Mouse (Mus musculus): ENCODE data around the gene Fam25c.
A peak's percentile ranks its signal among the peaks of the same experiment; 100 is the strongest.
"Not testable (repeated sequence)": the region's sequence is repeated elsewhere in the genome, so short reads cannot be mapped to it uniquely, and the experiment has no call there.

Fam25c gene

DNA sequence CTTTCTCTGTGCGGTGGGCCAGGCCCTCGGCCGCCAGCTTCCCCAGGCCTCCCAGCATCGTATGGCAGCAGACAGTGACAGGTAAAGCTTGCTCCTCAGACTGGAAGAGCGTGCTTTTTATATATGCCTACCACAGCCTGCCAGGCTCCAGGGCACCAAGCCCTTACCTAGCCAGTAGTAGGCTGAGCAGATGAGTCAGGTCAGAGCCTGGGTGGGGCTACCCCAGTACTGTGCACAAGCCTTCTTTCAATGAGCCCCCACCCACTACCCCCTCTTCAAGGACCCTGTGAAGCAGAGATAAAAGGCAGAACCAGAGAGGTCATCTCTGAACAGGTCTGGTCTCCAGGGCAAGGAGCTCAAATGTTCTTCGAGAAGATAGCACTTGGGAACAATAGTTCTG, at the start of gene Fam25c:
Gene Fam25c (minus strand): TSS at position 133 of the 400 bp plus-strand sequence.
- no peak for DNase-seq (ENCODE audit: low read depth, low spot score)

DNA sequence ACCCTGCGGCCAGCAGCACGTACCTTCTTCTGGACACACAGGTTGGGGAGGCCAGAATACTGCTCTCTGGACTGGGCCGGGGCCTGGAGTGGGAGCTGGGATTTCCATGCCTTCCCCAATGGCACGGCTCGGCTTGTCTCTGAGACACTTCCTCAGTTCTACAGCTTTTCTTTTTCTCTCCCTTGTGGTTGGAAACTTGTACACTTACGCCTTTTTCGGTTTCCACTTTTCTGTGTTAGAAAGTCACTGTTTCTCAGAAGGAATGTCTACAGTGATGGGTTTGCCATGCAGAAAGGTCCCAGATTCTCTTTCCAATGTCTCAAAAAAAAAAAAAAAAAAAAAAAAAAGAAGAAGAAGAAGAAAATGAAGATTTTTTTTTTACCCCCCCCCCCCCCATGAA, 48.2 kb upstream of the Fam25c start:
- no peak for DNase-seq (ENCODE audit: low read depth, low spot score)

DNA sequence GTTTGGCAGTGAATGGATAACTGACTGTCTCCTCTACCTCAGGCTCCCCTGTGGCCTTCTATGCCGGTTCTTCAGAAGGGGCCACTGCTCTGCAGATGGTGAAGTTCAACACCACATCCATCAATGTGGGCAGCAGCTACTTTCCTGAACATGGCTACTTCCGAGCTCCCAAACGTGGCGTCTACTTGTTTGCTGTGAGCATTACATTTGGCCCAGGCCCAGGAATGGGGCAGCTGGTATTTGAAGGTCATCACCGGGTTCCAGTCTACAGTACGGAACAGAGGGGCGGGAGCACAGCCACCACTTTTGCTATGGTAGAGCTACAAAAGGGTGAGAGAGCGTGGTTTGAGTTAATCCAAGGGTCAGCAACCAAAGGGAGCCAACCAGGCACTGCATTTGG, 47.6 kb upstream of the Fam25c start:
- no peak for DNase-seq (ENCODE audit: low read depth, low spot score)

DNA sequence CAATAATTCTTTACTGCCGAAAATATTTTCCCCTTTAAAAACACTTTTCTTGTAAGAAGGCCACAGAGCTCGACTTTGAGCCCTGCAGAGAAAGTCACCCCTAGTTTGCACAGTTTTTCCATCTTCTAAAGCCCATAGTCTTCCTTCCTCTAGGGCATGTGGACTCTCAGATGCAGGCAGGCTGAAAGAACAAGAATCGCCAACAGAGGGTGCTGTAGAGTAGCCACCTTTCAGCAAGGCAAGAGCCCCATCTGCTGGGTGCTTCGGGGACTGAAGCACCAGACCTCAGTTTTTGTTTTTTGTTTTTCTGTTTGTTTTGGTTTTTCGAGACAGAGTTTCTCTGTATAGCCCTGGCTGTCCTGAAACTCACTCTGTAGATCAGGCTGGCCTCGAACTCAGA, 45.9 kb upstream of the Fam25c start:
- DNase-seq (ENCODE audit: low read depth, low spot score), result peak; percentile 49

DNA sequence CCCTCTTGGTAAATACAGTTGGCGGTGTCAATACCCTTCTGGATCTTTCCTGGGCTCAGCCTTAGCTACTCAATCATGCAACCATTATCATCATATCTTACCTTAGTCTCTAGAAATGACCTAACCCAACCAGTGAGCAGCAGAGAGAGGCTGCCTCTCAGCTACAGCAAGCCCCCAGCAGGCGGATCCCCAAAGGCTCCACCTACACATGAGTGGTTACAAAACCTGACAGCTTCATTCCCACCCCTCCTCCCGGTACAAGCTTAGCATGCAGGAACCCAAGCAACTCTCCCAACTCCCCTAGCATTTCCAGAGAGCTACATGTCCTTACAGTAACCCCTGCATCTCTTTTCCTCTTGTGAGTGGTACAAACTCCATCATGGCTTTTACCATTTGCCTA, 44.8 kb upstream of the Fam25c start:
- no peak for DNase-seq (ENCODE audit: low read depth, low spot score)

DNA sequence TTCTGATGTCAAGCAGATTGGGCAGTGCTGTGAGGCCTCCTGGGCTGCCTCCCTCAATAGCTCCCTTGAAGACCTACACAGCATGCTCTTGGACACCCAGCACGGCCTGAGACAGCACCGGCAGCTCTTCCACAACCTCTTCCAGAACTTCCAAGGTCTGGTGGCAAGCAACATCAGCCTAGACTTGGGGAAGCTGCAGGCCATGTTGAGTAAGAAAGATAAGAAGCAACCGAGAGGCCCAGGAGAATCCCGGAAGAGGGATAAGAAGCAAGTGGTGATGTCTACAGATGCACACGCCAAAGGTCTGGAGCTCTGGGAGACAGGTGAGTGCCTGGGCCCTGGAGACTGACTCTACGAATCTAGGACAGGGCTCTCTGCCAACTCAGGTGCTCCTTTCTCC, 44.1 kb upstream of the Fam25c start:
- DNase-seq (ENCODE audit: low read depth, low spot score), result no peak

DNA sequence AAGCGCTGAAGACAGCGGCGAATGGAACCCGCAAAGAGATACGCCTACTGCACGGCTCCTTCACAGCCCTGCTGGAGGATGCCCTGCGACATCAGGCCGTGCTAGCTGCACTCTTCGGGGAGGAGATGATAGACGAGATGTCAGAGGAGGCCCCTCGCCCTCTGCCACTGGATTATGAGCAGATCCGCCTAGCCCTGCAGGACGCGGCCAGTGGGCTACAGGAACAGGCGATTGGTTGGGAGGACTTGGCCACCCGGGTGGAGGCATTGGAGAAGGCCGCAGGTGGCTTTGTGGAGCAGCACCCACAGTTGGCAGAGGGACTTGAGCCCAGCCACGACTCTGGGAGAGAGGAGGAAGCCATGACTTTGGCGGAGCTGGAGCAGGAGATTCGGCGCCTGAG, 43.7 kb upstream of the Fam25c start:
- no peak for DNase-seq (ENCODE audit: low read depth, low spot score)

DNA sequence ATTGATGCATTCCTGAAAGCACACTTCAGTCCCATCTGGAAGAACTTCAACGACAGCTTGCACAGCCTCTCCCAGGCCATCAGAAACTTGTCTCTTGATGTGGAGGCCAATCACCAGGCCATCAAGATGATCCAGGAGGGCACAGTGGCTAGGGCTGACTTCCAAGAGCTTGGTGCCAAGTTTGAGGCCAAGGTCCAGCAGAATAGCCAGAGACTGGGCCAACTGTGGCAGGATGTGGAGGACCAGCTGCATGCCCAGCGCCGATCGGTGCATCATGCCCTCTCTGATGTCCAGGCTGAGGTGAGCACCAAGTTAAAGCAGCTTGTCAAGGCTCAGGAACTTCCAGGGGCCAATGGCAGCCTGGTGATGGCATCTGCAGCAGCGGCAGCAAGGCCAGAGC, 42.6 kb upstream of the Fam25c start:
- no peak for DNase-seq (ENCODE audit: low read depth, low spot score)

DNA sequence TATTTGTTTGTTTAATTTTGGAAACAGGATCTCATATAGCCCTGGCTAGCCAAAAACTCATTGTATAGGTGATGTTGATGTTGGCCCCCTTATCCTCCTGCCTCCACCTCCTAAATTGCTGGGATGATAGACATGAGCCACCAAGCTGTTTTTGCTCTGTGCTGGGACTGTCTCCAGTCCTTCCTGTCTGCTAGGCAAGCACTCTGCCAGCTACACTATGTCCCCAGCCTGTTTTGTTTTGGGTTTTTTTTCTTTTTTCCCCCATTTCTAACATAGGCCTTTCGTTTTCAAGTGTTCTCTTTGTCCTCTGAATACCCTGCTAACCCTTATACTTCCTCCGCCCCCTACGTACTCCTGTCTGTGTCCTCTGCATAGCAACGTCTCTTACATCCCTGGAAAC, 38.1 kb upstream of the Fam25c start:
- no peak for DNase-seq (ENCODE audit: low read depth, low spot score)

DNA sequence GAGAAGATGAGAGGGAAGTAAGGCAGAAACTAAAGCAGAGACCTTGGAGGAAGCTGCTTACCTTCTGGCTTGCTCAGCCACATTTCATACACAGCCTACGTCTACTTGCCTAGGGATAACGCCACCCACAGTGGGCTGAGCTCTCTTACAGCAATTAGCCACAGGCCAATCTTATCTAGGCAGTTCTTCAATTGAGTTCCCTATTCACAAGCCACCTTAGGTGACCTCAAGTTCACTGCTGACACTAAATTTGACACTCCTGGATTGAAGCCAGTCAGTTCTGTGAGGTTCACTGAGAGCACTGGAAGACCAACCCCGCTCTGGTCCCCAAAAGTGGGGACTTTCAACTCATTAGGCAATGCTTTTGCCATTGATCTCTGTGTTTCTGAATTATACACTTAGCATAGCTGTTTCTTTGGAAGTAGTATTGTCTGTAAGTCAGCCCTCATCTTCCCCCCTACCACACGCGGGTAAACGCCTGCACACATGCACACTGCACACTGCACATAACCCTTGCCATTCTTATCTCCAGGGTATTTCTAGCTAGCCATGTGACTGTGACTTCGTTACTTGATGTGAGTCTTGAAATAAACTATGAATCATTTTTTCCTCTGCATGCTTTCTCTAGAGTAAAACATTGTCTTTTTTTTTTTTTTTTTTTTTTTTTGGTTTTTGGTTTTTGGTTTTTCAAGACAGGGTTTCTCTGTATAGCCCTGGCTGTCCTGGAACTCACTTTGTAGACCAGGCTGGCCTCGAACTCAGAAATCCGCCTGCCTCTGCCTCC, 27.9 kb upstream of the Fam25c start:
- DNase-seq (ENCODE audit: low read depth, low spot score), result no peak

DNA sequence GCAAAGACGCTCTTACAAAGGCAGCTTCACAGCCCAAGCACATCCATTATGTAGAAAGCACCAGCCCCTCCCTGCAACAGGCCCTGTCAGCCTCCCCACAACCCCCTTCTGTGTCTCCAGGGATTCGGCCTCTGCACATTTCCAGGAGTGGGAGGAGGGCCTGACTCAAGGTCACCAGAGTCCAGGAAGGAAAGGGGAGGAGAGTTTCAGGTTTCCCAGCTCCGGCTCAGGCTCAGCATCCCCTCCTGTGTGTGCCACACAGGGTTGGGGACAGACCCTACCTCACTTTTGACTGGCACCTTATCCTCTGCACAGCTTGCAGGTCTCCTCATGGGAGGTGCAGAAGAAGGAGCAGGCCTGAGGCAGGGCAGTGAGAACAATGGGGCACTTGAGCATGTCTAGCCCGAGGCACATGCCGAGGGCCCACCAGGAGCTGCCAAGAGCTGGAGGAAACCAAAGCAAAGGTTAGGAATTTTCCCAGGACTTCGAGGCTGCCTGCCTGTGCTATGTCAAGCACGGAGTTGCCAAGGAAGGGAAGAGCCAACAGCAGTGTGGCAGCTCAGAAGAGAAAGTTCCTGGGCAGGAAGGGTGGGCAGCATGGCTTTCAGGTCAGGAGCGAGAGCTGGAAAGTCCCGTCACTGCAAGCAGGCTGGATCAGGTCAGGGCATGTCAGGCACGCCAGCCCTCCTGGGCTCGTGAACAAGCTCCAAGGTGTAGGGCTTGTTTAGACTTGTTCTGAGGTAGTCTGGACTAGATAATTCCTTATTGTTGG, 23.5 kb upstream of the Fam25c start:
- peak; percentile 34 for DNase-seq (ENCODE audit: low read depth, low spot score)

DNA sequence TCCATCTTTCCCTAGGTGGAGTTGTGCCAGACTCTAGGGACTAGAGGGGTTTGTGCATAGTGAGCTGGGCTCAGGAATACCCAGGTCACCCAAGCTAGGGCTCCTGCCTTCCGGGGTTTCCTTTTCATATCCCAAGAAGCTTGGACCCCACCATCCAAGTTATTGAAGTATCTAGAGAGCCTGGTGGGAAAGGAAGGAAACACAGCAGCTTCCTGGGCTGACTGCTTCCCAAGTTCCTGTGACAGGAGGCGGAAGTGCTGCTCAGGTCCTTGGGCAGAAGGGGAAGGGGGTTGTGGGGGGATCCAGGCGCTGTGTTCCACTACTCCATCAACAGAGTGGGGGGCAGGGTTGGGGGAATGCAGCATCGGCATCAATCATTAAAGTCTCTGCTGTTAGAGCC, 21.9 kb upstream of the Fam25c start:
- no peak for DNase-seq (ENCODE audit: low read depth, low spot score)

DNA sequence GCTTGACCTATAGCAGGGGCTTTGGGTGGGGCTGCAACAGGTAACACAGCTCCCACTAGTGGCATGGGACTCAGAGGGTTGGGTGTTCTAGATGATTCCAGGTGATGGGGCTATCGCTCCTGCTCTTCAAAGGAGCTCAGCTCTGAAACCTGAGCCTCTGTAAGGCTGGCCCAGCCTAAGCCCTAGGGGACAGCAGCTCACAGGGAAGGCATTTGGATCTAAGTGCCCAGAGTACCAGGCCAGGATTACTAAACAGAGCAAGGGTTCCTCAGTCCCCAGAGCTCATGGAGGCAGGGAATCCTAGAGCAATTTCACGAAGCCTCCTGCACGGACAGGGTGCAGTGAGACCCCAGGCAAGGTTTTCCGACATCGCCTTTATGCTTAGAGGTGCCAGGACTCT, 20.7 kb upstream of the Fam25c start:
- no peak for DNase-seq (ENCODE audit: low read depth, low spot score)

DNA sequence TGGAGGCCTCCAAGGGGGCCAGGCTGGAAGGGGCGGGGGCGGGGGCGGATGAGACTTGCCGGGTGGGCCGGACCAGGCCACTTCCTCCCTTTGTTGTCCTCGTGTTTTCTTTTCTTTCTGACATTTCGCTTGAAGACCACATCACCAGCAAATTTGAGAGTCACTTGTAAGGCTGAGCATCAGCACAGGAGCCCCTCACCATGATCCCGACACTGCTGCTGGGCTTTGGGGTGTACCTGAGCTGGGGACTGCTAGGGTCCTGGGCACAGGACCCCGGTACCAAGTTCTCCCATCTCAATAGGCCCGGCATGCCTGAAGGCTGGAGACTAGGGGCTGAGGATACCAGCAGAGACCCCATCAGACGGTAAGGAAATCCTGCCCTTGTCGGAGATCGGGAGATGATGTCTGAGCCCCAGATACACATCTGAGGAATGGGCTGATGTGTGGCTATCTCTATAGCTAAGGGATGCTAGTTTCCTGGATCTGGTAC, 20.2 kb upstream of the Fam25c start, which contains the start of gene Mmrn2:
Gene Mmrn2 (plus strand): TSS at position 51 of the 490 bp plus-strand sequence.
- DNase-seq (ENCODE audit: low read depth, low spot score), result no peak

DNA sequence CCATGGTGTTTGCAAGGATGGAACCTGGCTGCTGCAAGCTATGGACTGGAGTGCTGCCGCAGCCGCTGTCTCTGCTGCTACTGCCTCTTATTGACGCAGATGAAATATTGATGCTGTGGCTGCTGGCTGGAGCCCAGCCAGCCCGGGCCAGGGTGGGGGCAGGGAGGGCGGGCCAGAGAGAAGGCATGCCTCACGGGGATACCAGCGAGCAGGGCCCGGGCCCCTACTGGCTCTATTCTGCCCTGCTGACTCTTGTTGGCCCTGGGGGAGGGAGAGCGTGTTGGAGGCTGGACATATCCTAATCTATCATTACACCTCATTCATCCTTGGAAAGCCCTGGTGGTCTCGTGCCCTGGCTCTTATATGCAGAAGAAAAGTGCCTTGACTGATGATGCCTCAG, 19.3 kb upstream of the Fam25c start, which contains the start of gene Sncg:
Gene Sncg (minus strand): TSS at position 213 of the 400 bp plus-strand sequence.
- DNase-seq (ENCODE audit: low read depth, low spot score), result no peak

DNA sequence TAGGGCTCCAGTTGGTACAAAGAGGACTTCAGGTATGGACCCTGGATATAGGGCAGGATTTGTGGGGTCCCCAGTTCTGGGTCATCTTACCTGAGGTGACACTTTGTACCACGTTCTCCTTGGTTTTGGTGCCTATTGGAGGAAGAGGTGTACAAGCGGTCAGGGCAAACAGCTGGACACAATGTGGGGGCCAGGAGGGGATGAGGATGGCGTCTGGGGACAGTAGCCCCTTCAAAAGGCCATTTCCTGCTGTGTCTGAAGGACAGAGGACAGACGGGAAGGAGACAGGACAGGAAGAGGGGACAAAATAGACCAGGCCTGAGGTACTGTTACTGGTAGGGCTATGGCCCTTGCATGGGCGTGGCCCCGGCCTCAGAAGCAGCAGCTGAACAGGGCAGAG, 18.3 kb upstream of the Fam25c start:
- DNase-seq (ENCODE audit: low read depth, low spot score), result no peak

DNA sequence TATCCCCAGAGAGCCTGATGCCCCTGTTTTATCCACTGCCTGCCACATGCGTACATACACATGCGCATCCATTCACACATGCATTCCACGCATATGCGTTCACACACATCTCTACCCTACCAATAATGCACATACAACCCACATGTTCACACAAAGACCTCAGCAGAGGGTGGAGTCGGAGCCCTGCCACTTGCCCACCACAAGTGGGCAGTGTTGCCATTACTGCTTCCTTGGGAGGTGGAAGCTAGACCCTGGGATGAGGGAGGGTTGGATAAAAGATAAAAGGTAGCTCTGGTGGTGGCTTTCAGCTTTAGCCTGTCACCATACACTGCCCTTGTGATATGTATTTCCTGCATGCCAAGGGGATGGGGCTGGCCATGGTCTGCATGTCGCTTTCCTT, 17.4 kb upstream of the Fam25c start:
- no peak for DNase-seq (ENCODE audit: low read depth, low spot score)

DNA sequence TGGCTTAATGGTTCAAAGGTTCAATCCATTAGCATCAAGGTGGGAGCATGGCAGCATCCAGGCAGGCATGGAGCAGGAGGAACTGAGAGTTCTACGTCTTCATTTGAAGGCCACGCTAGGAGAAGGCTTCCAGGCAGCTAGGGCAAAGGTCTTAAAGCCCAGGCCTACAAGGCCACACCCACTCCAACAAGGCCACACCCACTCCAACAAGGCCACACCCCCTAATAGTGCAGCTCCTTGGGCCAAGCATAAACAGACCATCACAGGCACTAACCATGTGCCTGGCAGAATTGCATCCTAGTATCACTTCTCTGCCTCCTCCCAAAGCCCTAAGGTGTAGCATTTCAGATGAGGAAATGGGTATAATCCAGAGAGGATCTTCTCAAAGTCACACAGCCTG, 16.5 kb upstream of the Fam25c start:
- no peak for DNase-seq (ENCODE audit: low read depth, low spot score)

DNA sequence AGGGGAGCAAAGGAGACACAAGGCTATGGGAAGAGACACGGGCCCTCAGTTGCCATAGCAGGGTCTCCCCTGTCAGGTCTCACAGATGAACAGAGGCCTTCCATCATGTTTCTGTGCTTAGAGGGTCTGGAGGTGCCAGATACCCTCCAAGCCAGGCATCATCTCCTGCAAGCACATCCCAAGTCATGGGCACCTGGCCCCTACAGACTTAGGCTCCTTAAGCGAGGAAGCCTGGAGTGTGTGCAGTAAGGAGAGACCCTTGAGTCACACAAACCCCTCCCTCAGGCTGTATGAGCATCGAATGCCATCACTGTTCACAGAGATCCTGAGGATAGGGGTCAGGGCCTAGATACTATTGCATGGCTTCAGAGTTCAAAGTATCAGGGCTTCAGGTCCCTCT, 15.7 kb upstream of the Fam25c start:
- DNase-seq (ENCODE audit: low read depth, low spot score), result no peak

DNA sequence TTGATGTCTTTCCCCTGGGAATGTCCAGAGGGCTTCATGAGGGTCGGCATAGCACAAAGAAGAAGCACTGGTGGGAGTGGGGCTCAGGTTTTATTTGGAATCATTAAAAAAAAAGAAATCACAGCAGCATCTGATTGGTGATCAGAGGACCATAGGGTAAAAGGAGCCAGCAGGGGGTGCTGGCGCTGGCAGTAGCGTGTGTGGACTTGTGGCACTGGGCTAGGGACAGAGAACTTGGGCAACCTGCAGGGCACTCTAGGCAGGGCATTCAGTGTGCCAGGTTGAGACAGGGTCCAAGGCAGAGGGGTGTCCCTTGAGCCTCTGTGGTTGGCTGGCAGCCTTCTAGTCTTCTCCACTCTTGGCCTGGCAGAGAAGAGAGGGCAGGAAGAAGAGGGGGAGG, 15.0 kb upstream of the Fam25c start:
- DNase-seq (ENCODE audit: low read depth, low spot score), result no peak

DNA sequence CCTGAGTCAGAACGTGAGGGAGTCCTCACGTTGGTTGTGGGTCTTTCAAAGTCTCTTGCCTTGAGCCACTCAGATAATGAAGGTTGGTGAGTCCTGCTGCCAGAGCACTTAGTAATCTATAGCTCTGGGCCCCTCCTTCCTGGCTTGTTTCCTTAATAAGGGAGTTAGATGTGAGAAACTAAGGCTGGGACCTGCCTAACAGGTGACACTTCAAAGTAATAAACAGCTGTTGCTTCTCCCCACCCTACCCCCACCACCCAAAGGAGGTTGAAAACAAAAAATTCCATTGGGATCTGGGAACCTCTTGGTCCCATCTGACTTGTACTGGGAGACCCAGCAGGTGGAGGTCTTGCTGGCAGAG, 9.9 kb upstream of the Fam25c start:
- no peak for DNase-seq (ENCODE audit: low read depth, low spot score)

DNA sequence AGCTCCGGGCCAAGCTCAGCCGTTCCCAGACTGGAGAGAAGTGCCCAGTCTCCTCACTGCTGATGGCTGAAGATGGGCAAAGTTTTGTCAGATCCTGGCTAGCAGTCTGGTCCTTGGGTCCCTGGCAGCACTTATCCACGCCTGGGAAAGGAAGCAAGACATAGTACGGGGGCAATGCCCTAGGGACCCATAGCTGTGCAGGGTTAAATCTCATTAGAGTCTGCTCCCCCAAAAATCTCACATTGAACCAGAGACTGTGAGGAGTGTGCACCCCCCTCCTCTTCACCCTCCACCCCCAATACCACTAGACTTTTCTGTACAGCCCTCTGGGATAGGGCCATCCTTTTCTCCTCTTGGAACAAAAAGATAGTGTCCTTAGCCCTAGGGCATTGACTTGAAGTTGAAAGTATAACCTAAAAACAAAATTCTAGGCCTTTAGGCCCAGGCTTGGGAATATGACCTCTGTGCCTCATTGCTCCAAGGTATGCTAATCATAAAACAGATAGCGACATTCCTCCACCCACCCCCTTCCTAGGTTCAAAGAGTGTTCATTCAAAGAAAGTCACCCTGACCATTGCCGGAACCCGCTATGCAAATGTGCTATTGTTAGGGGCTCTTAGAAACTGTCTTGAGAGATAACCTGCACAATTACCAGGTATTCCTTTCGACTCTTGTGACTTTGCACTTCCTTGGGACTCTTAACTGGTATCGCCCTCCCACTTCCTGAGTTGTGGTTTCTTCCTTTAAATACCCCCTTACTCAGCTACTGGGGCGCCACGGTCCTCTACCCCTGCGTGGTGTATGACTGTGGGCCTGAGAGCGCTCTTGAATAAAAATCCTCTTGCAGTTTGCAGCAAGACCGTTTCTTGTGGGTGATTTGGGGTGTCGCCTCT, 9.3 kb upstream of the Fam25c start:
- DNase-seq (ENCODE audit: low read depth, low spot score), result not testable (repeated sequence)
